Mouse (Mus musculus) layer of hippocampus, adult 9-10 months (tissue): ENCODE measurements at regions not wholly inside any gene's neighbourhood (a gene's known extent, or its start where the extent isn't known, plus 50 kb on each side); places are given as distances from the start of the nearest gene placed in this dataset.

Source experiments
- DNase-seq: peaks from one replicate; pipeline ENCODE4 v3.0.0; 2022; ENCODE audit warnings: low spot score

DNA sequence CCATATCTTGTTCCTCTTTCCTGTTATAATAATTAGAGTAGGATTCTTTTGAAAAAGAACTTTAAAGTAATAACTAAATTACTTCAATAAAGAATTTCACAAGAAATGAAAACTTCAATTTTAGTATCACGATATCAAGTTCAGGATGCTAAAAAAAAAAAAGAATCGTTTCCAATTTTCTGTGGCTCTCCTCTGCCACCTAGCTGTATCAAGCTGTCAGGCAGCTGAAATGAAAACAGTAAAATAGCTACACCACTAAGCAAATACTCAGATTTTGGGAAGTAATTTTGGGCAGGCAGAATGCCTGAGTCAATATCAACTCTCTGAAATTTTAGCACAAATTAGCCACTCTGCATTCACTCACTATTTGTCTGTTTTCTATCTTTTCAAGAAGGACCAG lies 694.5 kb upstream of the Arrdc3 start:
- no peak for DNase-seq

DNA sequence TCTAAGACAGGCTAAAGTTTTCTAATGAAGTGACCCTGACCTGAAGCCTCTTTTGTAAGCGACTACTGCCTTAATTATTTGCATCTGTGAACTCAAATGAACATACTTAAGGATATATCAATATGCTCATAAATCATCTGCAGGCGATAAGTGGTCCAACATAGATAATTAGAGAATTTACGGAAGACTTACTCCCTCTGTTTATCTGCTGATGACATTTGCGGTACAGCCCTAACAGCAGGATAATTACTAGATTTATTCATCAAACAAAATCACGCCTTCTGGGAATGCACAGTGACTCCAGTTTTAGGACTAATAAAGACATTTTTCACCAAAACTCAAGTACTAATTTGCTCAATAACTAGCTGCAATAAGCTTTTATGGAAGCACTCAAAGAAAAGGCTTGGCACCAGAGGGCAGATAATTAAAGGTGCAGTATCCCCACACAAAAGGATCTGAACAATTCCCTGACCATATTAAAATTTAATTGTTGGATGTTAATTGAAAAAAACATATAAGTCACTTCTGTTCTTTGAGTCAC lies 688.0 kb upstream of the Arrdc3 start:
- no peak for DNase-seq

DNA sequence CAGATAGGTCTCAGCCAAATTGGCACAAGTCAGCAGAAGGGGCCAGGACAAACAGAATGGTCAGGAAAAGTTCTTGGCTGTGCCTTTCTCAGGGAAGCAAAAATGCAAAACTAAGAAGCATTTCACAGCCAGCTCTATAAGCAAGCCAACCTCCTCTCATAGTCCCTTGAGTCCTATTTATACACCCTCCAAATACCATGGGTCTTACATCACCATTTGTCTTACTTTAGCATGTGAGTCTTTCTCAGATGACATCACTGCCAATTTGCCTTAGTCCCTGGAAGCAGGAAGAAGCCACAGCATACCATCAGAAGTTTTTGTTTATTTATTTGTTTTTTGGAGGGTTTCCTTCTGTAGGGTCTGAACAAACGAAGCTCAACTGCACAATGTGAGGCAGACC lies 659.1 kb upstream of the Arrdc3 start:
- no peak for DNase-seq

DNA sequence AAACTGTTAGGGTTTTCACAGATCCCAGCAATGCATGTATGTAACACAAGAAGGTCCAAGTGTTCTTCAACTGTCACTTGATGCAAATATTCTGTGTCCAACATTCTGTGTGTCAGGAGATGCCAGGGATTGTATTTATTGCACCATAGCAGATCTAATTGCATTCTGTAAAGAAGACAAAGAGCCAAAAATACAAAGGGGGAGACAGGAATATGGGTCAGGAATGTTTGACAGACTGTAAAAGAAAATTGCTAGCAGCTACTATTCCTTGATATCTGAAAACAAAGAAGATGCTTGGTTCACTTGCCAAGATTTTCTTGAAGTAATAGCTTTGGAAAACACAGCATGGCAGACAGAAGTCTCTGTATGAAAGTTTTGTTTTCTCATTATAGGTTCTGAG lies 651.8 kb upstream of the Arrdc3 start:
- DNase-seq = no peak

DNA sequence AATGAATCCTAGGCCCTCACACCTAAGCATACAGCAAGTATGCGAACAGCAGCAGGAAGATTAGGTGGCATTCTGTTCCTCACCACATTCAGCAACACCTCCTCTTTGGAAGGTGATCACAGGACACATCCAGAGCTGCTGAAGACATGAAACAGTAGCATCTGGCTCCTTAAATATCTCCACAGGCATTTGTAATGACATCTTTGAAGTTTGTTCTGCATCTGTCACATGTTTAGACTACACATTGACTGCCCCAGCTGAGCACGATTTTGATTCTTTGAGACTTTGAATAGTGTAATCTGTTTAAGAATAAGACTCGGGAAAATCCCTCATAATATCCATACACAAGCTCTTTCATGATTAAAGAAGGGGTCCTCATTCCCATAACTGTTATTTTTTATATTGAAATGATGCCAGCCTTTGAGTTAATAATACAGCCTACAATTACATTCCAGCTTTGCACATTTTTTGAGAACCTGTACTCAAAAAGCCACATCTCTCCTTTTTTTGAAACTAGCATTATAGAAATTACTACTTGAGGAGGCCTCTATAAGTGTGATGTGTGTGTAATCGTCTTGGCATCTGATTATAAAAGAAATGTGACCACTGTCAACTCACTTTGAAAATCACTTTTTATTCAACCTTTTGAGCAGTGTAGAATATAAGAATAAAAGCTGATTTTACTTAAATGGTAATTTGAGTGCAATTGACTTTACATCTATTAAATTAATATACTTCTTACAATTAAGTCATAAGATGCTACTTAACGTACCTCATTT lies 647.7 kb upstream of the Arrdc3 start:
- no peak for DNase-seq

DNA sequence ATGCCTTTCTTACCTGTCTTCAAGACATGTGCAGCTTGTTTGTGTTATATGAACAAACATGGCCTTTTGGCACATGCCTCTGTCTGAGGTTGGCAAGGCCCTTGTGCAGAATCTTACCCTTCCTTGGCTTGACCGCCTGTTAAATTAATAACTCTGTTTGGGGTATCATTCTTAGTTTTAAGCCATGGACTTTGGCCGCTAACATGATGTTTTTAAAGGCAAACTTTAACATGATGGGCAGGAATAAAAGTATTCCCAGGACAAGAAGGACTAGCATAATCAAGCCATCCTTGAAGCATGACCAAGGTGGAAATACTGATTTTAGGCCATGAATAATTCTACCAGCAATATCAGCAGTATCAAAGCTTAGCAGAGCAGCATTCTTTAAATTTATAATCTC lies 620.4 kb upstream of the Arrdc3 start:
- no peak for DNase-seq

DNA sequence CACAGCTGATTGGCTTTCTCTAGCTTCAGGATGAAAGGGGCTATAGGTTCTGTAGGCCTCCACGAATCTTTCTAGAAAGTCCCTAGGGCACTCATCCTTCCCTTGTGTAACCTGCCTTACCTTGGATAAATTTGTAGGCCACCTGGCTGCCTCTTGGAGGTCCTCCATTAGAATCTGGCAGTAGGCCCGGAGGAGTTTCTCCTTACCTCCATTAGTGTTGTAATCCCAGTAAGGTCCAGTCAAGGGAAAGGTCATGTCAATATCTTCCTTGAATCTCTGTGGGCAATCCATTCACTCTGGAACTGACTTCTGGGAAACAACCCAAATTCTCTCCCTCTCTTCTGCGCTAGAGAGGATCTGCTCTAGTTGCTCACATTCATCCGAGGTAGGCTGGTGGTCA lies 616.1 kb upstream of the Arrdc3 start:
- DNase-seq = no peak

DNA sequence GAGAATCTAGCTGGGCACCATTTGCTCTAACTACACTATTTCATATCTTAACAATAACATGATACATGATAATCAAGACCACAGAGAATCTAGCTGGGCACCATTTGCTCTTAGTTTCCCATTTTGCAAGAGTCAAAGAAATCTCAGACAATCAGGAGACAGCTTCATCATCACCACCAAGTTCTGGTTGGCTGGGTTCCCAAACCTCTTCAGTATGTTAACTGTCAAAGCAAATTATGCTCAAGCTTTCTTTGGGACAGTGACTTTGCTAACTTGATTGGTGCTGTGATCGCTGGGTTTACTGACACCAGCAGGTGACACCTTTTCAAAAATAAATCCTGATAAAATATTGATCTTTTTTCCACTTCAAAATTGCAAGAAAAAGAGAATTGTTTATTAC lies 609.2 kb upstream of the Arrdc3 start:
- no peak for DNase-seq

DNA sequence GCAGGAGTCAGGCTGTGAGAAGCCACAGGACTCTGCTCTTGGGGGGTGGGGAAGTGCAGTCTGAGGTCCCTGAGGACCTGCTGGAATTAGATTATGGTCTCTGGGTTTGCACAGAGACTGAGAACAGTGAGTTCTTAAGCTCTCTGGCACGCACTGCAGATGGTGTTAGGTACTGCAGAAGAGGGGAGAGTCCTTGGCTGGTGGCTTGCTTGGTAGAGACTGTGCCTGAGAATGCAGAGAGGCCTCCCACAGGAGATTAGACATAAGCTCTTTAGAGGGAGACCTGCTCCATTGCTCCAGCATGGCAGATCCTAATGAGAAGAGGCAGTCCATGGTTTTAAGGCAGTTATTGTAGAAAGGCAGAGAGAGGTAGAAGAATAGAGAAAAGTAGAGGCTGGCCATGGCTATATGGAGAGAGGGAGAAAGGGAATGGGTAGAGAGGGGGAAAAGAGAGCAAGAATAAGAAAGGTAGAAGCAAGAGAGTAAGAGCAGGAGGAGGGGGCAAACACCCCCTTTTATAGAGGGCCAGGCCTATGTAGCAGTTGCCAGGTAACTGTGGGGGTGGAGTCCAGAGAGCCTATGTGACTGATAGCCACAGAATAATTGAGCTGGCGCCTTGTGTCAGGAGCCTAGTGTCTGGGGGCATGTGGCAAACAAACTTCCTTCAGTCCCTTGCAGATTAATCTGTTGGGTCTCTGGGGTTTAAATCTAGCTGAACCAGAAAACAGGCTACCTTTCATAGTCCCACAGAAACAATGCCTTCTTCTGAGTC lies 591.3 kb upstream of the Arrdc3 start:
- no peak for DNase-seq

DNA sequence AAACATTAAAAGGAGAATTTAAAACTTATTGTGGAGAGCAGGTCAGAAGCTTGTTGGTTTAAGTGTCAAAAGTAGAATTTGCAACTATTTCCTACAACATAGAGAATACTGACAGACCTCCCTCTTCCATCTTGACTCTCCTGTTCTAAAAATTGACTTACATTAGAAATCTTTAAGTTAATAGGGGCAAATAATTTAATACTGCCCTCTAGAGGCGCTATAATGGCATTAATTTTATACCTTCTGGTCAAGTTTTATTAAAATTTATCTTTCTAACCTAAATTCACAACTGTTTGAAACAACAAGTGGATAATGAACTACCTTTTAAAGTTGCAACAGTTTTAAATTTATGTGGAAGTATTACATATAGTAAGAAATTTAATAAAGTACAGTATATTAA lies 587.5 kb upstream of the Arrdc3 start:
- no peak for DNase-seq

DNA sequence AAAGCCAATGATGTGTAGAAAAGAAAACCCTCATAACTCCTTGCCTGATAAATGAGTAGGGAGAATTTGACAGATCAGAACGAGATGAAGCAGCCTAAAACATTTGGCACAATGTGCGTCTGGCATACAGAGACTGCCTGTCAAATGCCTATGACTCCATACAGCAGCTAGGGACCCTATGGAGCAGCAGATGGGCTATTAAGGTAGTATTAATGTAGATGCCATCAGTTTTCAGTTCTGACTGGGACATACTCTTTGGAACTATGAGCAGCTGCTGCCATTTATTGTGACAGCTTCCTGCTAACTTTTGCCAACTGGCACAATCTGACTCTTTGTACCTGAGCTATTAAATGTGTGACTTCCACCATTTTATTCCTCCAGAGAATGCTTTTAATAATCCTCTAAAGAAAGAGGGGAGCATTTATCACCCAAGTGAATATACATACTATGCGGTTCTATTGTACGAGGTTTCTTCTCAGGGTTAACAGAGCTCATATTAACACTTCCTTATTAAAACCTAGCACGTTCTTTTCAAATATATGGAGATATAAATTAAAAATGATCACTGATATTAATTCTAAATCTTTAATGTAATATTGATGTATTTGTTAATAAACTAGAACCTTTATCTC lies 549.0 kb upstream of the Arrdc3 start:
- no peak for DNase-seq

DNA sequence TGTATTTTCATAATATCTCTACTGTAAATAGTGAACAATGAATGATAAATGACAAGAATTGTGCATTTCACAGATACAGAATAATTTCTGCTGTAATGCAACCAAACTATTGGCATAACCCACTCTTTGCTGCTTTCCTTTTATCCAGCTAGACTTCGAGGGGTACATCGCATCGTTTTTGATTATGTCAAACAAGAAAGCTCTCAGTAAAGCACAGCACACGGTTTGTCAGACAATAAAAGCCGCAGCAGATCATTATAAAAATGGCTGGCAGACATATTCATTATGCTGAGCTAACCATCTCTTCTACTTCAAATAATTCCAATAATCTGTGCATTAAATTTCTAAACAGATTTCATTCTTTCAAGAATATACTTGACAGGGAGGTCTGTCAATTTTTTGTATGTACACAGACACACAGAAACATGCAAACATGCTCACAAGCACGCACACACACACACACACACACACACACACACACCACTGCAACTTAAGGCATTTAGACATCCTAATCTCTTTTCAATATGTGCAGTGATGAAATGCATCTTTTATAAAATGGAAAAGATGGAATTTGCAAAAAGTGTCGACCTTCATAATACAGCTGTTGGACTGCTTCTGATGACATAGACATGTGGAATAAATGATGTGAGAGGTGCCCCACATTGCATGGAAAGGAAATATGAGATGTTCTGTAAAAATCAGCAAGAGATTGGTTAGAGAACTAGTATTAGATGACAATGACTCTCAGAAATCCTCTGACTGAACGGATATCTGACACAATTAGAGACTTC lies 548.1 kb upstream of the Arrdc3 start:
- no peak for DNase-seq

DNA sequence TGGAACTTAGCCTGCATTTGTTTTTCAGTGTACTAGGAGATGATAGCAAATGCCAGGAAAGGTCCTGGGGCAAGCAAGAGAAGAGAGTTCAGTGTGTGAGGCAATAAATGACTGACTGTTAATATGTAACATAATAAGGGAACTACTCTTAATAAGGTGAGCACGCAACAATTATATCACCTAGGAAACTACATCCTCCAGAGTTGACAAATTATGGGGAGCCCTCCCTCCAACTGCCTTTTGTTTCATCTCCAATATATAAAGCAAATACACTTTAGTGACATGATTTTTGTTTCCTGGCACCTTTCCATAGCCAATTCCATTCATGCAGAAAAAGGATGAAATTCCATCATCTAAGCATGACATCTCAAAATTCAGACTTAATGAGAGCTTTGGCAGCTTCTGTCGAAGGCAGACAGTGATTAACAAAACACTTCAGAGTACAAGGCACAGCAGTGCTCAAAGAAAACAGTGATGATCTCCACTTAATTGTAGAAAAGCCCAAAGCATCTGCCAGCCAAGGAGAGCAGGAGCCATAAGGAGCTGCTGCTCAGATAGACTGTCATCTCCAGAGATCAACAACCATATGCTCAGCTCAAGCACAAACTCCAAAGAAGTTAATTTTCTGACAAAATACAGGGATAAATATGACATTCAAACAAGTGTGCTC lies 536.1 kb upstream of the Arrdc3 start:
- peak; percentile 7 for DNase-seq

DNA sequence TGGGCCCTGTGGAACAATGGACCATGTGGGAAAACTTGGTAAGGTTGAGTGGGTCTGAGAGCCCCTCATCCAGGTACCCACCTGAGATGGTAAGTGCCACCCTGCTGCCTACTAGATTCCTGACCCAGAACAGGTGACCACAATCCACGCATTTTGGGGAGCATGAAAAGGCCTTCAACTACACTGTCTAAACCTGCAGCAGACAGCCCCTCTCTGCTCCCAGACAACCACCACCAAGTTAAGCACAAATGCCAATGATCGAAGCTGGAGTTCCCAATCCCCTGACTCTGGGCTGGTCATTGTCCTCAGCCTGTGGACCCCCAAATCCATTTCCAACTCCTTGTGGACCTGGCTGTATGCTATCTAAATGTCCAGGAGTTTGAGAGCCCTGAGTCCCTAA lies 517.2 kb upstream of the Arrdc3 start:
- DNase-seq = no peak

DNA sequence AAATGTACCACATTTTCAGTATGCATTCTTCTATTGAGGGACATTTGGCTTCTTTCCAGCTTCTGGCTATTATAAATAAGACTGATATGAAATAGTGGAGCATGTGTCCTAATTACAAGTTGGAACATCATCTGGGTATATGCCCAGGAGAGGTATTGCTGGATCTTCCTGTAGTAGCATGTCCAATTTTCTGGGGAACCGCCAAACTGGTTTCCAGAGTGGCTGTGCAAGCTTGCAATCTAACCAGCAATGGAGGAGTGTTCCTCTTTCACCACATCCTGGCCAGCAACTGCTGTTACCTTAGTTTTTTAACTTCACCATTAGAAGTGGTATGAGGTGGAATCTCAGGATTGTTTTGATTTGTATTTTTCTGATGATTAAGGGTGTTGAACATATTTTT lies 512.7 kb upstream of the Arrdc3 start:
- DNase-seq = no peak

DNA sequence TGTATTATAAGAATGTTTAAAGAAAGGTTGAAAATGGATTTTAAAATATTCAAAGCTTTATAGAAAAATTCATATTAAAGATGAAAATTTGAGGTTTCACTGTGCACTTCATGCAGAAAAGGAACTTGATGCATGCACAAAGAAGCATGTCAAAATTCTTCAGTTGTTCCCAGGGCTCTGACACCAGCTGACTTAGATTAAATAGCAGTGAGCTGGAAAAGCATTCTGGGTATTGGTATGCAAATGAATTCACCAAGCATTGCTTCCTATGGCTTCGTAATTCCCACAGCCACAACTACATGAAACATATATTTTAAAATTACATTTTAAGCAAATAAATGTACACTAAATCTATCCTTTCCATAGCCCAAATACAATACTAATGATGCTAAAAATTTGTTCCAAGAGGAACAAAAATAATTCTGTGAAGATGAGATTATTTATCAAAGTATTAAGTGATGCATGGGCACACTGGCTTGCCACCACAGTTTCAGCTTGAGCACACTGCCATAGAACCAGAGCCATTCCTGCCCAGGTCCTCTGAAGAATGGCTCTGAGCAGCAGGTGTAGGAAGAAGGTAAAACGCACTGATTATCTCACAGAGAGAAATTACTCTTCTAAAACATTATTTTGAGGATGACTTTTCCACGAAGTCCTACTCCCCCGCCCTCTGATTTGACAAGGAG lies 501.8 kb upstream of the Arrdc3 start:
- DNase-seq = no peak

DNA sequence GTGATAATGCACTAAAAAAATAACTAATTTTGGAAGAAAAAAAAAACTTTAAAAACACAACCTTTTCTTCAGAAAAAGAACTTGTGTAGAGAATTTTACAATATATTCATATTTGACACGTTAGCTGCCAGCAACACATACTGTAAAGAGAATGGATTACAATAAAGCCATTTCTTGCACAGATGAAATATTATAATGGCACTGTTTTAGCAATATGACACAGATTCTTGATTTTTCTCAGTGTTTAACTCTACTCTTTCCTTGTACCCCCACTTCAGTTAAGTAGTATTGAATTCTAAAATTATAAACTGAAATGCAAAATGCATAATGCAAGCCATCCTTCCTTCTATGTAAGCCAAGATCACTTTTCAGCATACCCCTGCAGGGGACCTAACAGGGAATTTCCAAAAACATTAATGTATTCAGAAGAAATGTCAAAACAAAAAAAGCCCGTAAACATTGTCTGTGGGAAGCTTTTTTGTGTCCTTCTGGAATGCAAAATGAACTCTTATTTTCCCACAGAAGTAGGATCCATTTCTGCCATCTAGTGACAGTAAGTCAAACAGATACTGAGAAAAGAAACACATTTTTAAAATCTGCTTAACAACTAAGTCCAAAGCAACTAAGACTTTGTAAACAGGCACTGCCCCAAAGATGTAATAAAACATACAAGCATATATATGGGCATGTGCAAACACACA lies 501.1 kb upstream of the Arrdc3 start:
- DNase-seq = no peak

DNA sequence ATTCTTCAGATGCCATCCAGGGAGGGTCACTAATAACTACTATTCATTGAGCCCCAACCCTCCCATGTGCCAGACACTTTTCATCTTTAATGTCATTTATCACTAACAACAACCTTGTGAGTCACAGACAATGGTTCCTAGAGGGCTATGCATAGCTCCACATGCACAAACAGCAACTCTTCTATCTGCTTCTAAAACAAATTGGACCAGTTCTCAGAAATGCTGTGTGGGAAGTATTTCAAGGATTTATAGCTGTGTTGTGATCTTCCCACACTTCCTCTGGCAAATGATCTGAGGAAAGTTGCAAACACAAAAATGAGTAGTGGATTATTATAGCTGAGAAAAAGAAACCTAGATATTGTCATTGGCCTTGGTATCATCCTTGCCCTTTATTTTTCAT lies 474.3 kb upstream of the Arrdc3 start:
- DNase-seq = no peak

DNA sequence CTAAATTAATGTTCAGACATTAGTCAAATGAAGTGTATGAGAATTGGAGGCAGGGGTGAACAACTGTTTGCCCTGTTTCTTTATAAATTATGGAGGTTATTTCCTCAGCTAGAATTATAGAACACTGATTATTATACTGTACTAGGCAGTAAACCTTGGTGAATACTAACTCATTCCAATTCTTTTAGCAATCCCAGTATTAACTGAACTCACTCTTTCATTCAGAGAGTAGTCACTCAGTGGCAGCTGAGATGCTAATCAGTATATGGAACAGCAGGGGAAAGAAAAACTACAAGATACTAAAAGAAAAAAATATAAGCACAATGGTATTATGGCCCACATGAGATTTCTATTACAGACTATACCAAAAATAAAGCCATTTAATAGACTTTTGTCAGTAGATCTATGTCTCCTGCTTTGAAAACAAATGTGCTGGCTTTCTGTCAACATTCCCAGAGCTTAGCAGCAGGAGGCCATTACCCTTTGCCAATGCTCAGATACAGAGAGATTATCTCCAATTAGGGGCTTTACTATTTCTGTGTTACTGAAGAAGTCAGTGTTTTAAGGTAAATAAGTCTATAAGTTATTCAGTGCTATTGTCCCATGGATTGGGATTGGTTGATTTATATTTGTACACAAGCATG lies 473.3 kb upstream of the Arrdc3 start:
- no peak for DNase-seq
